Mouse (Mus musculus): ENCODE data around the gene Cdiptos.

Gene Cdiptos

DNA sequence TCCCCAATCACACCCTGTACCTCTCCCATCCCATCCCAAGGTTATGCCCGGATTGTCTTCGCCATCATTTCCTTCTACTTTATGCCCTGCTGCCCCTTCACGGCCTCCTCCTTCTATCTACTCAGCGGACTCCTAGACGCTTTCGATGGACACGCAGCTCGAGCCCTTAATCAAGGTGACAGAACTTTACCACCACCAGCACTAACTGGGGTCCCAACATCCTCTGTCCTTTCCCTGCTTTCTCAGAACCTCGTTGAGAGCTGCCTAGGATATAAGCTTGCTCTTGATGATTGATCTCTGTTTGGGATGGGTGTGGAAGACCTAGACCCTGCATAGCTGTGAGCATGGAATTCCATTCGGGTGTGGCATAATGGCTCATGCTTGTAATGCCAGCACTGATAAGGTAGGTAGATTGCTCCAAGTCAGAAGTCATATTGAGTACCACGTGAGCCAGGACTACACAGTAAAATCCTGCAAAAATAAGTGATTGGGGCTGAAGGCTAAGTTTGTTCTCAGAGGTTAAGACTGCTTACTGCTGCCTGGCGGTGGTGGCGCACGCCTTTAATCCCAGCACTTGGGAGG is 1.1 kb upstream of the Cdiptos start:
- peak; percentile 29 for DNase-seq (ENCODE audit: low read depth, low spot score)

DNA sequence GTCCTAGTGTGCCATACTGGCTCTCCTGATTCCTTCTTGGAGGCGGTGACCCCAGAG is 177 bp downstream of the Cdiptos start, which contains the start of gene Cdipt:
Cdipt (plus strand) TSS at position 22 of the 57 bp plus-strand sequence.
- DNase-seq (ENCODE audit: low read depth, low spot score) = no peak

DNA sequence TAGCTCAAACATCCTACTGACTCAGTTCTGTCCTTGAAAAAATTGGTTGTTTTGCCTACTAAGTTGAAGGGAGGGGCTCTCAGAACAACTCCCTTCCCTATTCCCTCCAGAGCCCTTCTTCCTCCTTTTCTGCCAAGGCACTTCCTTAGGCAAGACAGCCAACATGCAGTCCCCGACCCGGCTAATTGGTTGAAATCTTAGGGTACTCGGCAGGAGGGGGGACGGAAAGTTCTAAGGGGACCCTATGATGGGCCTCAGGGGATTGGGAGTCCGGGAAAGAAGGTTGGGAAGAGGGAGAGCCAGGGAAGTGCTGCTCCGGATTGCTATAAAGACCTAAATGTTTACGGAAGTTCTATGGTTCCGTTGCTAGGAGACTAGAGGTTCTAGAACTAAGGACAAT is 405 bp downstream of the Cdiptos start:
- DNase-seq (ENCODE audit: low read depth, low spot score) = no peak

DNA sequence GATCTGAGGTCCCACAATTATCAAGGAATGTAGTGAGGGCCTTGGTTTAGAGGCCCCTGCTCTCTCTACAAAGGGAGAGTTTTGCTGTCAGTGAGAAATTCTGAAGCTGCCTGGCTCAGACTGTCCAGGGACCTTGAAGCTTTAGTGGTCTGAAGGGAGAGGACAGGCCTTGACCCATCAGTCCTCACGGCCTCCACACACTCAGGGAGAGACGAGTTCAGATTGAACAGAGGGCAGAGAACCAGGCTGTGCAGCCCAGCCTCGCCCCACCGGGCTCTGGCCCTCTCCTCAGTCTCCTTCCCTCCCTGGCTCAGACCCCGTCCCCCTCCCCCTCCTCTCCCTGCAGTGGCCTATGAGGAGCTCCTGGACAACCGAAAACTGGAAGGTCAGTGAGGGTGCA is 8.5 kb downstream of the Cdiptos start:
- no peak for DNase-seq (ENCODE audit: low read depth, low spot score)

DNA sequence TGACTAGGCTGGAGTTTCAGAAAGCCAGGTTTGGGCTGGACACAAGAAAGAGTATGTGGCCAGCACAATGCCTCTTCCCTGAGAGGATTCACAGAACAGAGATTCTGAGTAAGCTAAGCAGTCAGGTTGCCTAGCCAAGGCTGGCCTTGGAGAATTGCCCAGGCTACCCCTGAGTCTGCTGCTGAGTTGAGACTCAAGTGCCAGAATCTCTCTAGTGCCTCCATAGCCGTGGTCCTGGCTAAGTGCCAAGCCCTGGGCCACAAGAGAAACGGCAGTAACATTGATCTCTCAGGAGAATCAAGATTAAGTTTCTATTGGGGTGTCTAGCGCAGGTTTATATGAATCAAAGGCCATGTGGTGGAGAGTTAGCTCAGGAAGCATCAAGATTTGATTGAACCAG is 10.3 kb downstream of the Cdiptos start:
- DNase-seq (ENCODE audit: low read depth, low spot score) = no peak

DNA sequence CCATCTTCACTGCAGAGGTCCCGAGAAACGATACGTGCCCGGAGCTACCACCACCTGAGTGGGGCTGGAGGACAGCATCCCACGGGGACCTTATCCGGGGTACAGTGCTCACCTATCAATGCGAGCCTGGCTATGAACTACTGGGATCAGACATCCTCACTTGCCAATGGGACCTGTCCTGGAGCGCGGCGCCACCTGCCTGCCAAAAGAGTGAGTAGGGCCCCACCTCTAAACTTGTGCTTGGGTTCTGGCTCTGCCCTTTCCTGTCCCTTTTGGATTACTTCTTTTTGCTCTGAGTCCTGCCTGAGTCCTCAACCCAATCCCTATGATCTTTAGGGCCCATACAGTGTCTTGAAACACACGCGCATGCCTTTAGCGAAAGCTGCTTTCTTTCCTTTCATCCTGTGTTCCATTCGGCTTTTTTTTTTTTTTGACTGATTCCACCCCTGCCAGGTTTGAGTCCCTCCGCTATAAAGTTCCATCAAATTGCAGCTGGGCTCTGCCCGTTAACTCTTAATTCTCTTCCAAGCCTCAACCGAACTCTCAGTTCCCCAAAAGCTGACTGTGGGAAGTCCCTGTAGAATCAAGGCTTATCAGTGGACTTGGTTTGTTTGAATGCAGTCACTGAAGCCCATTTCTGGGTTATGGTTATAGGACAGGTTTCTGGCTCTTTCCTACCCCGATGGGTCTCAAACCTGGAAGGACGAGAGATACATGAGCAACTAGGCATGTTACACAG is 12.2 kb downstream of the Cdiptos start:
- peak; percentile 42 for DNase-seq (ENCODE audit: low read depth, low spot score)

DNA sequence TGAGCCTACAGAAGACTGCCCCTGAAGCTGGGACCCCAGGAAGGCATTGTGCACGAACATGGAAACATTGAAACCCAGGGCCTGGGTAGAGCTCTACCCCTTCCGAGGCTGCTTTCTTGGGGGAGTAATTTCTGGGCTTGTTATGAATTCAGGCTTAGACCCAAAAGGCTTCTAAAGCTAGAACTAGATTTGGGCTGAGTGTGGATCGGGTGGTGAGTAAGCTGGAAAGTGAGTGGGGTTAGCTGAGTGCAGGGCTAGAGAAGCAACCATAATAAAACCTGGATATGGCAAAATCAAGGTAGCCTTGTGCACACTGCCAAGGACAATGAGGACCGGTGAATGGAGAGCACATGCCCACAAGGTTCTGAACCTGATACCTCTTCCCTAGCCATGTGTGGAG is 13.9 kb downstream of the Cdiptos start:
- no peak for DNase-seq (ENCODE audit: low read depth, low spot score)

DNA sequence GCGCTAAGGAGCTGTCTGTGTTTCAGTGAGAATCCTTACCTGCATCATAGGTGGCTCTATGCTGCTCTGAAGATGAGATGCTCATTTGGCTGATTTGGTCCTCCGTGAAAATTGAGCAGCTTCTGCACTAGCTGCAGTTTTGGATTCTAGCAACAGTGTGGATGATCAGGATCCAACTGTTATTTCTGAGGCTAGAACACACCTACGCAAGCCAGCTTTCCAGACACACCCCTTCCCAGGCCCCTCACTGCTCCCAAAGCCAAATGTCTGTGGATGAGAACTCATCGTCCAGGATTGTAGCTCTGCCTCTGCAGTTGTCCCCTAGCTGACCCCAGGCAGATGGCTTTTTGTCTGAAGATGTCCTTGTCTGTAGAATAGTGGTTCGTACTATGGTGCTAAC is 14.8 kb downstream of the Cdiptos start:
- DNase-seq (ENCODE audit: low read depth, low spot score) = no peak

DNA sequence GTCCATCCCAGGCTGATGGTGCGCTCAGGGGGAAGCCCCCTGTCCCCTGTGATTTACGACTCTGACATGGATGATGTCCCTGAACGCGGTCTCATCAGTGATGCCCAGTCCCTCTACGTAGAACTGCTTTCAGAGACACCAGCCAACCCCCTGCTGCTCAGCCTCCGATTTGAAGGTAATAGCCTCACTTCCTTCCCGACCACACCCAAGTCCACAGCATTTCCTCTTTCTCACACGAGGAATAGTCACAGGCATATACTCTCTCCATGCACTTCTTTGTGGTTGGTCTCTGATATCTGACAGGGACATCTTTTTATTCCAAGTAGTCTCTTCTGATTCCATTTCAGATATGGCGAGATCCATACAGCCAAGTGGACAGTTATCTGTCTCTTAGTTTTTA is 16.1 kb downstream of the Cdiptos start:
- DNase-seq (ENCODE audit: low read depth, low spot score) = no peak

DNA sequence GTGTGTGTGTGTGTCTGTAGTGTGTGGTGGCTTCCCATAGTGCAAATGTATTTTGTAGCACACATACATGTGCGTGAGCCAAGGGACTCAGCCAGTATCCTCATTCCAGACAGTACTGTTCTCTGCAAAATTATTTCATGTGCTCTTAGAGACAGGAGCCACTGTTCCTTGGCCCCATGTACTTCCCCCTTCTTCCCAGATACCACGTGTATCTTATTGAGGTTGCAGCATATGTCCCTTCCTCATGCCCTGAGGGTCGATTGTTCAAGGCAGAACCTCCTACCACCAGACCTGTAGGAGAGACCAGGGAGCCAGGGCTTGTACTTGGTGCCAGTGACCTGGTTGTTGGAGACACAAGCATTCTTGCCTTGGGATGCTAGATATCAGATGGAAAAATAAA is 20.8 kb downstream of the Cdiptos start:
- no peak for DNase-seq (ENCODE audit: low read depth, low spot score)

DNA sequence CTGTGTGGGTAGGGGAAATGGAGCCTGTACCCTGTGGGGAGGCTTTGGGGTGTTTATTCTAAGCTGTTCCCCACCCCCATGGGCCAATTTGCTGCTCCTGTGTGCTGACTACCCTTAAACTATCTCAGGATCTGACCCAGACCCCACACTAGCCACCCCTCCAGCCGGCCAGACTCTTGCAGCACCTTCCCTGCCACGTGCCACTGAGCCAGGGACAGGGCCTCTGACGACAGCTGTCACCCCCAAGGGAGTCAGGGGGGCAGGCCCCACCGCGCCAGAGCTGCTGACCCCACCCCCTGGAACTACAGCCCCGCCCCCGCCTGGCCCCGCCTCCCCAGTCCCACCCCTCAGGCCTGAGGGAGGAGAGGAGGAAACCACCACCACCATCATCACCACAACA is 23.3 kb downstream of the Cdiptos start:
- DNase-seq (ENCODE audit: low read depth, low spot score) = no peak

DNA sequence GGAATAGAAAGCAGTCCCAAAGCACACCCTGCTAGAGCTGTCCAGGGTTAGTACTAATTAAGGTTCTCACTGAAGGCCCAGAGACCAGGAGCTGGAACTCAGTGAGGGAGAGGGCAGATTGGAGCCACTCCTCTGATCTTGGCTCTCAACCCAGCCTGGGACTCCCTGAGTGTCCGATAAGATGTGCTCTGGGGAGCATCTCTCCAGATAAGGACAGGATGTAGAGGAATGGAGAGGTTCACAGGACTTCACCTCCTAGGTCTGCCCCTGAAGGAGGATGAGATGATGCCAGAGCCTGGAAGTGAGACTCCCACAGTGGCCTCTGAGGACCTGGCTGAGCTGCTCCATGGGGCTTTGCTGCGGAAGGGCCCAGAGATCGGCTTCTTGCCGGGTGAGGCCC is 24.2 kb downstream of the Cdiptos start:
- no peak for DNase-seq (ENCODE audit: low read depth, low spot score)

DNA sequence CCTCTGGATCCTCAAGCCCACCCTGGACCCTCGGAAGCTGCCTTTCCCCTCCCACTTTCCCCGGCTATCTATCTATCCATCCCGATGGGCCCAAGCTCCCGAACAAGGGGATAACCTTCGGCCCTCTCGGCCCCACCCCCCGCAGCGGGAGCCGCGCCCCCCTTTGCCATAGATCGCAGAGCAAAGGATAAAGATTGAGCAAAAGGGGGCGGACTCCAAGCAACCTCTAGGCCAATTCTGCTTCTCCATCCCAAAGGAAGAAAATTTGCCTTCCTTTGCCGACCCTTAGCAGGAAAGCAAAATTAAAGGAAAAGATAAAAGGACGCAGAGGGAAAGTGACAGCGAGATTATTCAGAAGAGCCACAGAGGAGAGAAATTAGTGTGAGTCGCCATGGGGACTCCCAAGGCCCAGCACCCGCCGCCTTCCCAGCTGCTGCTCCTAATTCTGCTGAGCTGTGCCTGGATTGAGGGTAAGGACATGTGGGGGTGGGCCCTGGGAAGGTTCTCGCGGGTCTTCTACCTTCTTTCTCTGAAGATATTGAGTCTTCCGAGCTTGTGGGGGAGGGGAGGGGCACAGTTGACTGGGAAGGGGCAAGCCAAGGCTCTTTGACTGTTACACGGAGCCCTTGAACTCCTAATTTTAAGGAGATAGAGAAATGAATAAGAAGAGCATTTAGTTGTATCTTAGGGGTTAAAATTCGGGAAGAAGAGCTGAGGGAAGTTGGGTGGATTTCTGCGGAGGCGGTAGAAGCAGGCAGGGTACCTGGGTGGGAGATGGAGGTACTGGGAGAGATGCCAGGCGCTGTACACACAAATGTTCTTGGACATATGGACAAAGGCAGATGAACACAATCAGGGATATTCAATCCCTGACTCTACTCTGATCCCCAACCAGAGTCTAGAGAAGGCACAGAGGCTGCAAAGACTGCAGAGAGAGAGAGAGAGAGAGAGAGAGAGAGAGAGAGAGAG is 25.0 kb downstream of the Cdiptos start:
- no peak for DNase-seq (ENCODE audit: low read depth, low spot score)

DNA sequence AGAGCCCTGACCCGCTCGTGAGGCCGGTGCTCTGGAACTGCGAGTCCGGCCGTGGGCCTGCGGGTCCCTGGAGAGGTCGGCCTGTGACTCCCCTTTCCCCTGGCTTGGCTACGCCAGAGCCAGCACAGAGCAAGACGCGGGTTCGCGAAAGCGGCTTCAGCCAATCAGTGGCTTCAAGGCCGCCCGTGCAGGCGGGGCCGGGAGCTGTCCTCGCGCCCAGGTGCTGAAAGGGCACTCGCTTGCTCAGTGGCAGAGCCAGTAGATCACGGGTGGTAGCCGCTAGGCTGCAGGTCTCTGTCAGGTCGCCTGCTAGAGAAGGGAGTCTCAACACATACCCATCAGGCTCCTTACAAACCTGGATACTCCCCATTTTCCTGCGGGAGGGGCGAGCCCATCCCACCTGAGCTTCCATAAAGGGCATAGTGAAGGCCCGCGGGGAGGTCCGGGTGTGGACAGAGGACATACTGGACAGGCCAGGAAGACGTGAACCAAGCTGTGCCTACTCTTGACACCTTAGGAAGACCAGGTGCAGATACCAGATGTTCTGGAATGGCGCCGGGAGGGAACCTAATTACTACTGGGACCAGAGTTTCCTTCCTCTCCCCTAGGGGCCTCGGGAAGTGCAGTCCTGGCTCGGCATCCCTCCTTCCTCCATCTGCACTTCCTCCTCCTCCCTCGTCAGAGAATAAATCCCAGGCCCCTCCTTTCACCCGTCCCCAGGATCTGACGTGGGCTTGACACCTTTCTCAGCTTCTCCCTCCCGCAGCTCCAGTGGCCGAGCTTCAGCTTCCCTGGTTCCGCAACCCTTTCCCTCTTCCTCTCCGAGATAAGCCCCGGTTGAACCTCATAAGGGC is 25.9 kb downstream of the Cdiptos start, which contains the start of gene Sez6l2:
Sez6l2 (plus strand) TSS at position 771 of the 854 bp plus-strand sequence.
- peak; percentile 64 for DNase-seq (ENCODE audit: low read depth, low spot score)

DNA sequence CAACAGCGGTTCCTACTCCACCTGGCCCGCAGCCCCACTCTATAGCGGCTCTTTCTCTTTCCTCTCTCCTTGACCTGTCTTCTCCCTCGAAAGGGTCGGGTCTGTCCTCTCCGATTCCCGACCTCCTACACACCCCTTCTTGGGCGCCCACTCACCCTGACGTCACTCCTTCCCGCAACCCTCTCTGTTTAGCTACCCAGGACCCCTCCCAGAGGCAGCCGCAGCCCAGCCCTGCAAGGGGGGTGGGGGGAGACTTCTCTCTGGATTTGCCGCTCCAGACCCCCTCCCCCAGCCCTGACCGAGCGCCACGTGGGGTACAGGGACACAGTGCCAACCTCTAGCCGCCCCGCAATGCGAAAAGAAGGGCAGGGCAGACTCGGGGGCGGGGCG is 26.5 kb downstream of the Cdiptos start, which contains the start of gene Asphd1:
Asphd1 (minus strand) TSS at position 180 of the 390 bp plus-strand sequence.
- no peak for DNase-seq (ENCODE audit: low read depth, low spot score)

DNA sequence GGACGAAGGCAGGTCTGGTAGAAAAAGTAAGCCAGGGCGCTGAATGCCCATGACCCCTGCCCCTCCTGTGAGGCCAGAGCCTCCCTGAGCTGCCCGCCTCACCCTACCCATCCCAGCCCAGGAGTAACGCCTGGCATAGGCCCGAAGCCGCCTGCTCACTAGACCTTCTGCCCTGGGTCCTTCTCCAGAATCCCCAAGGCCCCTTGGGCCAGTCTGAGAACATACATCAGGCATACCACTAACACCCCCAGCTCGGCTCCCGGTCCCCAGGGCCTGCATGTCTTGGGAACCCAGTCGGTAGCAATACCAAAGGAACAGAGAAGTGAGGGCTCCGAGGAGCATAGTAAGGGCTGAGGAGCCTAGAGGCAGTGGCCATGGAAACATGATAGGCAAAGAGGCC is 27.3 kb downstream of the Cdiptos start:
- DNase-seq (ENCODE audit: low read depth, low spot score) = no peak

DNA sequence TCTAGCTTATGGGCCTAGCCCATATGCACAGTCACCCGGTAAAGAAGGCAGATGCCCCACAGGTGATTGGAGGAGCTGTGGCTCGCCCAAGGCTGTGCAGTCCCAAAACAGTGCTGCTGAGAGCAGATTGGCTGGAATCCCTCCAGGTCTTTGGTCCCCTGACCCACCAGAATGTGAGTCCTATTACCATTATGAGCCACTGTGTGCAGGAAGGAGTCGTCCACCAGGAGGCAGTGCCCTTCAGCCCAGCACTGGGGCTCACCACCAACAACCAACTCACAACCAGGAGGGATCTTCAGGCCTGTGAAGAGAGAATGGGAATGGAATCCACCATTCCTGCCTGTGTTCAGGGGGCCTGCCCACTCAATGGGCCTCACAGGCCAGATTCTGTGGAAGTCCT is 29.4 kb downstream of the Cdiptos start:
- DNase-seq (ENCODE audit: low read depth, low spot score) = peak; percentile 59

DNA sequence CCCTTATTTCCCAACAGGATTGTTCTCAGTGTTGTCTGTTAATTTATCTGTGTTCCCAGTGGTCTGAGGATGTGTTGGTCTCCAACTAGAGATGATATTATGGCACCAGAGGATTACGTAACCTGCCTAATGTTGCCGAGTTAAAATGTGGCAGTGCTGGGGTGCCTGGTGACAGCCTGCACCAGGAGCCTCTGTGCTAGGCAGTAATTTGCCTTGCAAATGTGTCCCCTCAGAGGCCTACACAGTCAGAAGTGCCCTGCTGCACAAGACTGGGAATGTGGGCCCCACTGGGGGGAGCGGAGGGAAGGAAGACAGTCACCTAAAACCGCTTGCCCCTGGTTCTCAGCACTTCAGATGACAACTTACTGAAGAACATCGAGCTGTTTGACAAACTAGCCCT is 34.1 kb downstream of the Cdiptos start:
- DNase-seq (ENCODE audit: low read depth, low spot score) = no peak

DNA sequence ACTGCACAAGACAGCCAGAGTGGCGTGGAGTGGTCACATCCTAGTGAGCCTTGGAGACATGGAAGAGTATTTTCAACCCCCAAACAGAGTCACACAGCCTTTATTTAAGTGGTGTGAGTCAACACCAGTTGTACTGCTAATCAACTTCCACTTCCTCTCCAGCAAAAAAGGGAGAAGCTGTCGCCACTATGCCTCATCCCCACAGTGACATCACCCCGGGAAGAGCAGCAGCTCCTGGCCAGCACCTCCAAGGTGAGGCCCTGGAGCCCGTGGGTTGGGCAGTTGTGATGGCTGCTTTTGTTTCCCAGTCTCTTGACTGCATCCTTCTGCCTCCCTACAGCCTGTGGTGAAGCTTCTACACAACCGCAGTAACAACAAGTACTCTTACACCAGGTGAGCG is 34.7 kb downstream of the Cdiptos start:
- no peak for DNase-seq (ENCODE audit: low read depth, low spot score)

DNA sequence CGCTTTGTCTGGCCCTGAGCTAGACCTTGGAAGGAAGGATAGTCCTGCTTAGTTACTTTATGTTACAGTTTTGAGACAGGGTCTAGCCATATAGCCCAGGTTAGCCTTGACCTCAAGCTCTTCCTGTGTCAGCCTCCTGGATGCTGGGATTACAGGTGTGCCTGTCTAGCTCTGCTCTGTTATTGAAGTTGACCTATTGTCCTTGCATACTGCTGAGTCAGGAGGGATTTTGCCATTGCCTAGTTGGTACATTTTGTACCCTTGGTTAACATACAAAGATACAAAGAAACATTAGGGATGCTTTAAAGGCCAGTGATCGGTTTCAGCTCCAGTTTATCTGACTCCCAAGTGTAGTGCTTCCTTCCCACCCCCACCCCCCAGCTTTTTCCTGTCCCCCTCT is 43.2 kb downstream of the Cdiptos start:
- DNase-seq (ENCODE audit: low read depth, low spot score) = no peak

DNA sequence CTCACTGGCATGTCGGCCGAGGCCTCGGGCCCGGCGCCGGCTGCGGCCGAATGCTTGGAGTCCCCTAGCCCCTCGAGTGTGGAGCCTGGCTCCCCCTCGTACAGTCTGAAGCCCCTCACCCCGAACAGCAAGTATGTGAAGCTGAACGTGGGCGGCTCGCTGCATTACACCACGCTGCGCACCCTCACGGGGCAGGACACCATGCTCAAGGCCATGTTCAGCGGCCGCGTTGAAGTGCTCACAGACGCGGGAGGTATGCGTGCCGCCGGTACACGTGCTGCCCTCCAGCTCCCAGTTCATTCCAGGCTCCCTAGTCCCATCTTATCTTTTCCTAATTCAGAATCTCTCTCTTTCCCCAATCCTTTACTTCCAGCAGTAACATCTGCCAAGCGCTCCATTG is 46.9 kb downstream of the Cdiptos start:
- DNase-seq (ENCODE audit: low read depth, low spot score) = no peak

Measured in 3T3-L1 (cell line).